Mouse (Mus musculus) cerebellum, postnatal 4 days (tissue): ENCODE measurements at regions not wholly inside any gene's neighbourhood (a gene's known extent, or its start where the extent isn't known, plus 50 kb on each side); places are given as distances from the start of the nearest gene placed in this dataset.
A peak's percentile ranks its signal among the peaks of the same experiment; 100 is the strongest.

Experiments
- DNase-seq, 2 experiments: peaks; one replicate each; pipeline ENCODE4 v3.0.0; 2022; ENCODE audit warnings: low spot score in 2 of 2, mixed read lengths in 1 of 2

GRCm38 (mm10) chr15:27129697-27130096 is 234.3 kb upstream of the Fbxl7 start:
- no peak for DNase-seq

GRCm38 (mm10) chr15:27132761-27133160 is 237.4 kb upstream of the Fbxl7 start:
- DNase-seq: no peak

DNA sequence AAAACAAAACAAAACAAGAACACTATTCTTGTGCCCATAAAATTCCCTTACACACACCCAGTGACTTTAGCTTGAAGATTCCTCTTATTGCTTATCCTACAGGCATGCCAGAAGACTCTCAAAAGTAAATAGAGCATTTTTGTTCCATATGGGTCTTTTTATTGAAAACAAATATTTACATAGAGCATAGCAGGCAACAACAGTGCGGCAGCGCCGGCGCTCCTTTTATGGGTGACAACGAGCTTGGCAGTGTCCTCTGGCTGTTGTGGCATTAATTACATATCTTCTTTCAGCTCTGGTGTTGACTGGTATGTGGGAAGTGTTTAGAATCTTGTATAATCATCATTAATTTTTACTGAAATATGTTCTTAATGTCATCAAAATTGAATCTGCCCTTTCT is 242.2 kb upstream of the Fbxl7 start:
- no peak for DNase-seq

DNA sequence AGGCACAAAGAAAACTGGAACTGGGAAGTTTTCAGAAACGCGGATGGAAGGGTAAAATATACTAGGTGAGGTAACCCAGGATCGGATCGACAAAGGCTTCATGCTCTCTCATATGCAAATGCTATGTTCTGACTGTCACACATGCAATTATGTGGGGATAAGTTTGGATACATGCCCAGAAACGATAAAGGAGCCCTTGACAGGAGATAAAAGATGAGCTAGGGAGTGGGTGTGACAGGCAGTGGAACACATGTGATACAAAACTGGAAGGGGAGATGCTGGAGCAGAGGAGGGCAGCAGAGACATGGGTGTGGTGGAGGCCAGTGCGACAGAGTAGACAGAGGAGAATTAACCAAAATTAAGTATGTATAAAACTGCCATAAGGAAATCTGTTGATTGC is 250.5 kb upstream of the Fbxl7 start:
- DNase-seq: no peak

DNA sequence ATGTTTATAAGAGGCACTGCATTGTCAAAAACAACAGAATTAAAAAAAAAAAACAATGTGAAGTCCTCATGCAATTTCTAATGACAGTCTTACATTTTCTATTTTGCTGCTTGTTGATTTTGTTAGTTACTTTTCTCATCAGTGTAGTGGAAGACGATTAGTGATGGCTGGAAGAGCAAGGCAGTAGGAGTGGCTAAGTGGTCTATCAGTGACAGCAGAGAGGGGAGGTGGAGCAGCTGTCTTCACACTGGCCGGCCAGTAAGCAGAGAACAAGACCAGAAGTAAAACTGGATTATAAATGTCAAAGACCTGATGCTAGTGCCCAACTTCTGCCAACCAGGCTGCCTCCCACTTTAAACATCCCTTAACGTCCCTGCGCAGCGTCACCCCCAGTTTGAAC is 265.6 kb upstream of the Fbxl7 start:
- DNase-seq: no peak

GRCm38 (mm10) chr15:27167484-27167883 is 272.1 kb upstream of the Fbxl7 start:
- no peak for DNase-seq

DNA sequence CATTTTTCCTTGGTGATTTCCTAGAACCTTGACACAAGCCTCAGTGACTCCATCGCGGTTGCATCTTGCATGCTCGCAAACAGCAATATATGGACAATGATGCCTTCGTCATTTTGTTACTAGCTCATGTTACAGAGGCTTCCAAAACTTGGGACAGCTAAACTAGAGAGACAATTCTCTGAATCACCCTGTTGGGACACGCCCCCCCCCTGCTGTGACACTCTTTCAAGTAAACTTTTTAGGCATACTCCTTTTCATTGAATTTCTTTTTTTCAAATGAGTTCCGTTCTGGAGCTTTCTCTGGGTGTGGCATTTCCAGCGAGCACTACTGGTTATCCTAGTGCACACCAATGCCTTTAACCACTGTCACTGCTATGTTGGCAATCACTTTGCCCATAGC is 274.5 kb upstream of the Fbxl7 start:
- DNase-seq: no peak

- DNase-seq: no peak
Observed at GRCm38 (mm10) chr15:27173506-27173905, 278.1 kb upstream of the Fbxl7 start.

DNA sequence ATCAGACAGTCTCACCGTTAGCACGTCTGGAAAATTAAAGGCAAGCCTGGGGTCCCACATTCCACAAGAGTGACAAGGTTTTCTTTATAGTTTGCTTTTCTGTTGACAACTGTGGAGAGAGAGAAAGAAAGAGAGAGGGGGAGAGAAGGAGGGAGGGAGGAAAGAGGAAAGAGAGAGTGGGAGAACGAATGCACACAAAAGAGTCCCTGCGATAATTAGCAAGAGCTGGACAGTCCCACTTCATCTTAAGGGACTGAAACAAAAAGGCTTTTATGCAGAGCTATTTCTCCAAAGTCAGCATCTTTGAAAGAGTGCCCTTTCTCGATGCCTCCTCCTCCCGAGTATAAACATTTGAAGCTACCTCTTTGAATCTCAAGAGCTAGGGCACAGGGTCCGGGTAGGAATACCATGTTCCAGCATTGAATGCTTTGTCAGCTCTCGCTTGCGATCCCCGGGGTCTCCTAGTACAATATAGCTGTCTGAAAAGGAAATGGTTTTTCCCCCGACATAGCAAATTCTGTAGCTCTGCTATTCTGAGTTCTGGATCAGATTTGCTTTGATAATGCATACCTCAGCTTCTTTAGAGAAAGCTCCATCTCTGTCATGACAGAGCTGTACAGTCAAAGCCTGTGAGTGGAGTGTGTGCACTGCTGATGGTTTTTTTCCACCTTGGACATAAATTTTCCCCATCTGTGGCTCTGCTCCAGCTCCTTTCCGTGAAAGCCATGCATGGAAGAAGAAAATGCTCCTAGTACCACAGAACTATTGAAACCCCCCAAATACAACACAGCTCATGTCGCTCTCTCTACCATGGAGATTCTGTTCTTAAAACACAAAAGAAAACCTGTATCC is 282.9 kb upstream of the Fbxl7 start:
- DNase-seq: no peak

- peak; percentile 31 to 66 for DNase-seq
Observed at GRCm38 (mm10) chr15:27189699-27190098, 276.8 kb upstream of the Ank start.

DNA sequence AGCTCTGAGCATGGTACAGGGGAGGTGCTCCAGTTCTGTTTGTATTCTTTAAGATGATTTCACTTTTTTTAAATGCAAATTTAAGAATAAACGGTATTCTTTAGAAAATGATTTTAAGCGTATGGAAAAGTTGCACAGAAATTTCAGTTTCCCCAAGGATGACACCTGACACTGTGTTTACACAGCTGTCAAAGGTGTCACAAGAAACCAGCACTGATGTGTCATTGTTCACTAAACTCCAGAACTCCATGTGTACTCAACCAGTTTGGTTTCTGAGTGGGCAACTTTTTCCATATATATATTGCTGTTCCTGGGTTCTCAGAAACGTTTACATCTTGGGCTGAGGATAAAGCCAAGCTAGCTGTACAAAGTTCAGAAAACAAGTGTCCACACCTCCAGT is 265.0 kb upstream of the Ank start:
- DNase-seq: no peak

DNA sequence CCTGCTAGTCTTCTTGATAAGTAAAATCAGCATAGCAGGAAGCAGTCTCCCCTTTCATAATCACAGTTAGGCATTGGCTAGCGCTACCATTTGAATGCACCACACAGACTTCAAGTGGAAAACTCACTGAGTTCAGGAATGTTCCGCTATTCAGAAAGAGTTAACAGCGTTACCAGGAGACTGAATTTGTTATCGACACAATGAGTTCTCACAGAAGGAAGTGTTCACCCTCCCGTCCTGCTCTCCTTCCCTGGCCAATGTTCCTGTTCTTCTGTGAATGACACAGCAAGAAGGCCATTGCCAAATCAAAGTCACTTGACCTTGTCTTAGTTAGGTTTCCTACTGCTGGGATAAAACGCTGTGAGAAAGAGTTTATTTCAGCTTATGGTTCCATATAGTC is 261.6 kb upstream of the Ank start:
- no peak for DNase-seq

DNA sequence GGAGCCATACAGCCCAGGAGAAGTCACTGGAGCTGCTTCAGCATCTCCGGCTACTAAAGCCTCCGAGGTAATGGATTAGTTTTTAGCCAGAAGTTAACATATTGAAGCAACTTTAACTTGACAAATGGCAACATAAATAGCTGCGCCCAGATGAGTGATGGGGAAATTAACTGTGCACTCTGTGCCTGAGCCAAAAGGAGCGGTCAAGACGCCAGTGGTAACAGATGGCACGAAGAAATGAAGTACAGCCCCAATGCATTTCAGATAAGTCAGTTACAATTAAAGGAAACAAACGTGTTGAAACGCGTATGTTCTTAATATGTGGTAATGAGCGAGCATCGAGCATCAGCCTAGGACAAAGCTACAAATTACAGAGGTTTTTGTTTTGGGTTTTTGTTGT is 259.0 kb upstream of the Ank start:
- peak in 1 of 2 experiments; percentile 13 for DNase-seq

DNA sequence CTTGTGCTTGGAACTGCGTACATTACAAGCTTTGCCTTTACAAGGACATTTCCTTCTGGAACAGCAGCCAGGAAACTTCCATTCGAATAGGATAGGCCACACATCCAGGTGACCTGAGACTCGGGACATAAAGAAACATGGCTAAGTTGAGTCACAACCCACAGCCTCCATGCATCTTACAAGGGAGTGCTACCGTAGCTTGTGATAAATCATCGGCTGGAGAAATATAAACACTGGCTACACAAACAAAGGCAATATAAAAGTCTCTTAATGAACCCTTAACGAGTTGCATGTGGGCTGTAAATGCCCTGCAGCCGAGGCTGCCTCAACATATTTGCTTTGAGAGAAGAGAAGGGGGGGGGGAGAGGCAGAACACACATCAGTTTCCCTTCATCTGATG is 250.1 kb upstream of the Ank start:
- DNase-seq: no peak

DNA sequence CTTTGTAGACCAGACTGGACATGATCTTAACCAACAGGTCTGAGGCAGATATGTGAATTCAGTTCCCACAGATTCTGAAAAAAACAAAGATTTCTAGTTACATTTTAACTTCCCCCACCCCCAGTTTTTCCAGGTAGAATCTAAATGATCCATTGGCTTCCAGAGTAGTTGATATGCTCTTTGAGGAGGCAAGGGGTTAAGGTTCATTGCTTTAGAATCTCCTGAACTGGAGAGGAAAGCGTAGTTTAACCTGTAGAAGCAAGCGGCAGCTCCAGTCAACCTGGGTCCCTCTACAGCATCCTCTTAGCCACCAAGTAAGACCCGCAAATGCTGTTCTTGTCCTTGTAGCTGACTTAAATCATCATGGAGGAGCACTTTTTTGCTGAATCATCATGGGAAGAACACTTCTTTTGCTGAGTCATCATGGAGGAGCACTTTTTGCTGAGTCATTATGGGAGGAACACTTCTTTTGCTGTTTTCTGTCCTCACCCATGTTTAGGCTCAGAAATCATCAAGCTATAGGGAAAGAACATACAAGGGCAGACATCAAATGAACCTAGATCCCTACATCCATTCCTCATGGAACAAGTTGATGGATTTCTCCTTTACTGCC is 247.2 kb upstream of the Ank start:
- DNase-seq: no peak

GRCm38 (mm10) chr15:27223610-27224511 is 242.6 kb upstream of the Ank start:
- DNase-seq: no peak

DNA sequence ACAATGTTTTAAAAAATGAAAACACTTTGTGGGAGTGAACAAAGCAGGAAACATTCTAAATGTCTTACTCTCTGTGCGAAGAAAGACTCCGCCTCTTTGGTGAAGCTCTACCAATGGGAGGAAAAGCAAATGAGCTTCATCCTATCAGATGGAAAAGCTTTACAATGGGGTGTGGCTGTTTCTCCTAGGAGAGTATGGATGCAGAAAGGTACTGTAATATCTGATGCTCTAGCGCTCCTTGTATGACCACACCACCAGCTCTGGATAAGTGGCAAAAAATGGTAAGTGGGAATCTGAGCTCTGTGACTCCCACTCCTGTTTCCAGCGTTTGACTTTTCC is 242.0 kb upstream of the Ank start:
- DNase-seq: no peak

GRCm38 (mm10) chr15:27232804-27233203 is 233.7 kb upstream of the Ank start:
- no peak for DNase-seq

GRCm38 (mm10) chr15:27234770-27235169 is 231.7 kb upstream of the Ank start:
- DNase-seq: peak; percentile 54 to 74

- DNase-seq: no peak
Observed at GRCm38 (mm10) chr15:27238301-27238700, 228.2 kb upstream of the Ank start.

DNA sequence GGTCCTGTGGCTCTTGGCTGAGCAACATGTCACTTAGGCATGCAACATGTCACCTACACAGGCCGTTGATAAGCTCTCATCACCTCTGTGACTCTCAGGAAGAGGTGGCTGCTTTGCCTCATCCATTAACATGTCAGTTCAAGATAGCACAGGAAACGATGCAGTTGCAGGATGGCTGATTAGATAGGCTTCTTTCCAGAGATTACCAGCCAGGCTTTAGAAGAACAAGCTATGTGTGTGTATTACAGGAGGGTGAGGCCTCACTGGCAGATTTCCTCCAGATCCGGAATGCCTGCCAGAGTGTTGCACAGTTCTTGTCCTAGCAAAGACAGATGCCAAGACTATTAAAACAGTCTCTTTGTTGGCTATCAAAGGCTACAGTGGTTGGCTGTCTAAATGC is 220.2 kb upstream of the Ank start:
- no peak for DNase-seq

DNA sequence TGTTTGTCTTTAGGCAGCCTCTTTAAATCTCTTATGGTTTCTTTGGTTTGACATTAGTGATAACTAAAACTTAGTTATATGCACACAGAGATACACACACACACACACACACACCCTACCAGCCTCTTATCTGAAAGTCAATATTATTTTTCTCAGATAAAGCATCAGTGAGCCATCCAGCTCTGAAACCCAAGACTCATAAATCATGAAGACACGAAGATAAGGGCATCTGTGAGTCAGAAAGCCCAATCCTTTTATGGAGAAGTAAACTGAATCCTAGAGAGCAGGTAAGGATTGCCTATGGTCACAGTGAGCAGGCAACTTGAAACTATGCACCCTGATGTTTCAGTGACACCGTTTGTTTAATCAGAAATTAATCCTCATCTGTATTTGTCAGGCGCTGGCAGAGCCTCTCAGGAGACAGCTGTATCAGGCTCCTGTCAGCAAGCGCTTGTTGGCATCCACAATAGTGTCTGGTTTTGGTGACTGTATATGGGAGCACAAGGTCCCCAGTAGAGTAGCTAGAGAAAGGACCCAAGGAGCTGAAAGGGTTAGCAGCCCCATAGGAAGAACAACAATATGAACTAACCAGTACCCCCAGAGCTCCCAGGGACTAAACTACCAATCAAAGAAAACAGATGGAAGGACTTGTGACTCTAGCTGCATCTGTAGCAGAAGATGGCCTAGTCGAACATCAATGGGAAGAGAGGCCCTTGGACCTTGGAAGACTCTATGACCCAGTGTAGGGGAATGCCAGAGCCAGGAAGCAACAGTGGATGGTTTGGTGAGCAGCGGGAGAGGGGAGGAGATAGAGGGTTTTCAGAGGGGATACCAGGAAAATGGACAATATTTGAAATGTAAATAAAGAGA is 207.3 kb upstream of the Ank start:
- DNase-seq: no peak
